Mouse (Mus musculus): Measurements from ENCODE around the gene Mrc2.

DNA sequence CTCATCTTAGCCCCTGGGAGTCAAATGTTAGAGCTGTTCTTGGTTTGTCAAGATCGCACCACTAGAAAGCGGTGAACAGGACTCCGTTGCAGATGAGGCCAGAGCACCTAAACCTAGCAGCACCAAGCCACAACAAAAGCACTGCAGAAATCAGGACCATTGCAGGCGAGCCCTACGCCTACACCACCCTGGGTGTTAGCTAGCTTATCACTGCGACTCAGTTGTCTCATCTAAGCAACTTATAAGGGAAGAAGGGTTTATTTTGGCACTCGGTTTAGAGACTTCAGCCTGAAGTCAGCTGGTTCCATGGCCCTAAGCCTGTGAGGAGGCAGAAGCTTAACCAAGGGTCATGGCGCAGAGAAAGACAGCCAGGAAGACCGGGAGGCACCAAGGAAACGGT is 3.6 kb downstream of the Mrc2 start:
- no peak for TF ChIP-seq HCFC1 (IDR thresholded peaks at IDR 0.05; ENCODE audit: borderline replicate concordance, insufficient read depth, low read length)
- no peak for TF ChIP-seq CHD2 (IDR thresholded peaks at IDR 0.05; ENCODE audit: low read depth, low read length)
- no peak for TF ChIP-seq ZC3H11A (IDR thresholded peaks at IDR 0.05; ENCODE audit: borderline replicate concordance, low read depth, low read length)

Measured in ES-E14 (cell line).